Mouse (Mus musculus) inflammation-experienced regulatory T-cells (primary cell): Measurements from ENCODE around the gene Spsb2. TPM values are rescaled to one million over a fixed set of nuclear protein-coding genes. Genes with fewer than 3 reads are reported as not detected.

ENCODE experiments used
- polyA plus RNA-seq, 2 experiments: library from polyadenylated mRNA; unstranded; fragments of 100-300 nt; shearing (Covaris generic); gene quantifications; one replicate each; pipeline ENCODE4 v1.2.1; 2017

The Spsb2 gene
- 1 to 10 TPM; 4.4 to 4.5 TPM for polyA plus RNA-seq

GRCm38 (mm10) chr6:124808358-124809012 is at the start of gene Spsb2:
Spsb2 (plus strand) TSS chr6:124808661.

DNA sequence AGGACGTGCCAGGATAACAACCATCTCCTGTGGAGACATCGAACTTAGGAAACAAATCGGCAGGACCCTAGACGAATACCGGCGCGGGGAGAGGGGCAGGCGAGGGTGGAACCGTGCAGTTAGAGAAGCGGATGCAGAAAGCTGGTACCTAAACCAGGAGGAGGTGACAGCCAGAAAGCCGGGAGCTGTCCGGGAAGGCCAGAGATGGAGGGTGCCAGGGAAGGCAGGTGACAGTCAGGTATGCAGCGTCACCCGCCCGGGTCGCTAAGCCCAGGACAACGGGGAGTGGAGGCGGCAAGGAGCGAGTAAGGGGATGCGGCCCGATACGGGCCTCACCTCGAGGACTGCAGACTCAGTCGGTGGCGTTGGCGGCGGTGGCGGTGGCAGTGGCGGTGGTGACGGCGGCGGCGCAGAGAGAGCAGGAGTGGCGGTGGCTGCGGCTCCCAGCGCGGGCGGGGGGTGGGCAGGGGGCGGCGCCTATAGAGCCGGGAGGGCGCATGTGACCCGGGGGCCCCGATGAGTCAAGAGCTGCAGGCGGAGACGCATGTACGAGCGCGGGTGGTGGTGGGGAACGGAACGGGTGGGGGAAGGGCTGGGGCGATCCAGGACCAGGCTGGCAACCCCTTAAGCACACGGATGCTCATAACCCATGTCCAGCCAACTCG is 39.2 kb upstream of the Spsb2 start, which contains the start of gene Eno2:
Gene Eno2, minus strand, starts transcription at position 573 of the 665 bp plus-strand sequence.

DNA sequence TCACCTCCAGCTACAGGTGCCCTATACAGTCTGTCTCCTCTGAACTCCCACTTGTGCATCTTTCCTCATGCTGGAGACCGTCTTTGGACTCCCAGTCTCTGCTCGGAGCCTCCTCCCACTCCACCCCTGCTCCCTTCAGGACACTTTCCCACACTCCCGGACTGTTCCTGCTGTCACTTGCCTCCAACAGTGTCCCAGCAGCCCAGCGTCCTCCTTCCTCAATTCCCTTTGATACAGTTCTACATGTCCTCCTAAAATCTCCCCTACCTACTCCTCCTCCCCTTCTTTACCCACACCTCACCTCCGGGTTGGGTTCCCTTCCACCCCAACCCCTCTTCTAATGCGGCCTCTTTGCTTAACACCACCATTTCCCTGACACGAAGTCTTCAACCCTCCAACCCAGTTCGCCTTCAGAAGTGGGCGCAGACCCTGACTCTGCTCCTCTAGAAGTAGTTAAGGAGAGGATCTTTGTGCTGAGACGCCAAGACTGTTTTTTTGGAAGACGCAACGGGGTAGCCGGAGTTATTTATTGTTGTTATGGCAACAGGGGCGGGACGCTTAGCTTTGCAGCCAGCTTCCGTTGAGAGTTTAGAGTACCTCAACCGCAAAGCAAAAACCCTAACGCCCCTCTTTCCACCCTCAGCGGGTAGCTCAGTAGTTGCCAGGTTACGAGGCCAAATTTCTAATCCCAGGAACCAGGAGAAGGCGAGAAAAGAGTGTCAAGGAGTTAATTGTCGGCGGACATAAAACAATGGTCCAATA is 29.1 kb upstream of the Spsb2 start, which contains the start of gene Lrrc23:
Gene Lrrc23, minus strand, starts transcription at position 506 of the 762 bp plus-strand sequence.

DNA sequence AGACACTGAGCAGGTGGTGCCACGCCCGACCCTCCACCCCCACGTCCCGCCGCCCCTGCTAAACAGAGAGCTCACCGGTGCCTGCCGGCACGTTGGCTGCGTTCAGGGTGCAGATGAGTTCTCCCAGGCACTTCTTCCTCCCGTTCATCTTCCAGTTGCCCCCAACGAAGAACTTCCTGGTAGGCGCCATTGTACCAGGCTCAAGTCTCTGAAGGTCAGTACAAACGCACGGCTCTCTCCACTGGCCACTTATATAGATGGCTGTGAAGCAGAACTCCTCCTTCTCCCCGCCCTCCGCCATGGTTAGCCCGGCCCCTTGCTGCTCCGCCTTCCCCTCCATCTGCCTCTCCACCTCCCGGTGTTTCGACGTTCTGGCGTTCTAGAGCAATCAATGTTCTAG is 5.5 kb downstream of the Spsb2 start, which contains the start of gene Tpi1:
Gene Tpi1, minus strand, starts transcription at position 364 of the 400 bp plus-strand sequence.

GRCm38 (mm10) chr6:124828868-124829798 is 20.7 kb downstream of the Spsb2 start, which contains the start of the genes Usp5 and Cdca3:
Usp5 (minus strand) TSS chr6:124829484.
Cdca3 (plus strand) TSS chr6:124829547.

GRCm38 (mm10) chr6:124840241-124841167 is 32.0 kb downstream of the Spsb2 start, which contains the start of gene Gnb3:
Gnb3 (minus strand) TSS chr6:124840275.

GRCm38 (mm10) chr6:124856916-124857839 is 48.7 kb downstream of the Spsb2 start, which contains the start of gene P3h3:
P3h3 (minus strand) TSS chr6:124857752.

Other genes starting within 250 kb of the Spsb2 start
- not detected for gene C1rb, start 238.4 kb upstream of the Spsb2 start, polyA plus RNA-seq
- under 1 TPM in 1 of 2 experiments, not detected in 1; 0.30 TPM for gene C1s2, start 172.6 kb upstream of the Spsb2 start, polyA plus RNA-seq
- gene Lpcat3, start 145.6 kb upstream of the Spsb2 start, polyA plus RNA-seq = 10 to 100 TPM; 35.2 to 40.2 TPM
- 100 to 1,000 TPM; 287 to 344 TPM for gene Emg1, start 96.5 kb upstream of the Spsb2 start, polyA plus RNA-seq
- gene Phb2, start 96.3 kb upstream of the Spsb2 start, polyA plus RNA-seq = 100 to 1,000 TPM; 196 to 201 TPM
- gene Ptpn6, start 69.9 kb upstream of the Spsb2 start, polyA plus RNA-seq = 100 to 1,000 TPM; 320 to 496 TPM
- gene Grcc10, start 67.3 kb upstream of the Spsb2 start, polyA plus RNA-seq = 100 to 1,000 TPM; 440 to 464 TPM
- not detected for gene Gm45234, start 52.6 kb upstream of the Spsb2 start, polyA plus RNA-seq
- gene Atn1, start 52.1 kb upstream of the Spsb2 start, polyA plus RNA-seq = 10 to 100 TPM in 1 of 2 experiments, 1 to 10 TPM in 1; 4.2 to 14.1 TPM
- gene Eno2, start 39.0 kb upstream of the Spsb2 start, polyA plus RNA-seq = 1 to 10 TPM; 2.8 to 3.5 TPM
- gene Lrrc23, start 28.9 kb upstream of the Spsb2 start, polyA plus RNA-seq = 1 to 10 TPM; 1.1 to 1.6 TPM
- 10 to 100 TPM; 75.7 to 86.0 TPM for gene Tpi1, start 5.6 kb downstream of the Spsb2 start, polyA plus RNA-seq
- 100 to 1,000 TPM in 1 of 2 experiments, 10 to 100 TPM in 1; 96.6 to 112 TPM for gene Usp5, start 20.8 kb downstream of the Spsb2 start, polyA plus RNA-seq
- gene Cdca3, start 20.9 kb downstream of the Spsb2 start, polyA plus RNA-seq = 1 to 10 TPM; 2.0 to 4.3 TPM
- under 1 TPM; 0.28 to 0.76 TPM for gene Gnb3, start 31.6 kb downstream of the Spsb2 start, polyA plus RNA-seq
- 1 to 10 TPM in 1 of 2 experiments, not detected in 1; 1.2 TPM for gene P3h3, start 49.1 kb downstream of the Spsb2 start, polyA plus RNA-seq
- gene Gpr162, start 55.3 kb downstream of the Spsb2 start, polyA plus RNA-seq = under 1 TPM; 0.11 to 0.89 TPM
- gene Cd4, start 79.6 kb downstream of the Spsb2 start, polyA plus RNA-seq = 100 to 1,000 TPM; 455 to 600 TPM
- gene Lag3, start 103.0 kb downstream of the Spsb2 start, polyA plus RNA-seq = 10 to 100 TPM in 1 of 2 experiments, 1 to 10 TPM in 1; 9.9 to 11.9 TPM
- gene Ptms, start 111.4 kb downstream of the Spsb2 start, polyA plus RNA-seq = 10 to 100 TPM; 35.8 to 45.4 TPM
- 100 to 1,000 TPM; 176 to 183 TPM for gene Mlf2, start 122.7 kb downstream of the Spsb2 start, polyA plus RNA-seq
- 10 to 100 TPM; 69.8 to 77.3 TPM for gene Cops7a, start 156.9 kb downstream of the Spsb2 start, polyA plus RNA-seq
- under 1 TPM in 1 of 2 experiments, not detected in 1; 0.45 TPM for gene Pianp, start 188.0 kb downstream of the Spsb2 start, polyA plus RNA-seq
- gene Zfp384, start 200.5 kb downstream of the Spsb2 start, polyA plus RNA-seq = 10 to 100 TPM; 68.0 to 76.1 TPM
- gene Ing4, start 231.1 kb downstream of the Spsb2 start, polyA plus RNA-seq = 10 to 100 TPM; 85.4 to 87.6 TPM
- 10 to 100 TPM; 20.3 to 33.0 TPM for gene Acrbp, start 241.0 kb downstream of the Spsb2 start, polyA plus RNA-seq